Comparison of ENCODE assay signal across 15 mouse cellular contexts in genomic region chr1:42787240-42787639, GRCm38 (mm10).
"Had no signal": no experiment of that assay in that cellular context is flagged by ENCODE, and none has a peak within 500 bp of the region (broad histone marks: within the 10 kb centered on the region; RNA-seq: fewer than 3 reads in every experiment).

No protein-coding gene starts in this region.

- H3K9me3 ChIP-seq: intestine, embryonic 15.5 days; limb, embryonic 15.5 days had no signal

- ATAC-seq: intestine, embryonic 15.5 days; liver, postnatal 0 days had no signal

- H3K4me3 ChIP-seq: intestine, embryonic 15.5 days; limb, embryonic 12.5 days; limb, embryonic 15.5 days had no signal

- DNase-seq: kidney, adult 18-20 months; kidney, postnatal 10 days; kidney, postnatal 36 days; left cerebral cortex, postnatal 4 days; liver, postnatal 0 days; midbrain, embryonic 14.5 days; thymus, adult 2 months; thymus, postnatal 14 days; thymus, postnatal 4 days had no signal

- H3K4me1 ChIP-seq: intestine, embryonic 15.5 days; limb, embryonic 12.5 days; limb, embryonic 15.5 days had no signal

- H3K27me3 ChIP-seq: intestine, embryonic 15.5 days; limb, embryonic 15.5 days had no signal

- H3K9ac ChIP-seq: intestine, embryonic 15.5 days; limb, embryonic 12.5 days; limb, embryonic 15.5 days; liver, embryonic 14.5 days; liver, postnatal 0 days had no signal

- H3K4me2 ChIP-seq: intestine, embryonic 15.5 days; limb, embryonic 12.5 days; limb, embryonic 15.5 days; liver, embryonic 11.5 days had no signal

- H3K36me3 ChIP-seq: intestine, embryonic 15.5 days; limb, embryonic 12.5 days; limb, embryonic 15.5 days had no signal

- H3K27ac ChIP-seq: intestine, embryonic 15.5 days; limb, embryonic 12.5 days; limb, embryonic 15.5 days; liver, embryonic 14.5 days; macrophage had no signal
